Mouse (Mus musculus) heart, postnatal 0 days (tissue): ENCODE results near the gene Mex3b. TPM values are rescaled to one million over a fixed set of nuclear protein-coding genes. Genes with fewer than 3 reads are reported as not detected.

Source experiments
- ATAC-seq: fragments of 200-750 bp; cut with Nextera tagmentation; 2 replicates; pipeline ENCODE4 v1.8.0; 2017; ENCODE audit warnings: low read depth, moderate number of reproducible peaks, moderate library complexity; ENCODE audit not compliant: insufficient read depth
- DNase-seq: peaks from one replicate; pipeline ENCODE4 v3.0.0-alpha.2; 2016; ENCODE audit warnings: low spot score
- H3K27ac ChIP-seq: fragments of 300-500 bp; sonication (generic); 2 replicates; pipeline ENCODE4 v1.5.1; 2014; ENCODE audit warnings: low read depth, mild to moderate bottlenecking
- H3K27me3 ChIP-seq: fragments of 300-500 bp; sonication (generic); 2 replicates; pipeline ENCODE4 v1.6.1; 2014; ENCODE audit warnings: low read length, mixed read lengths; ENCODE audit not compliant: control insufficient read depth, insufficient read depth
- H3K36me3 ChIP-seq: fragments of 300-500 bp; sonication (generic); replicated peaks from 2 replicates; pipeline ENCODE4 v1.6.1; 2014; ENCODE audit warnings: low read length, mixed read lengths; ENCODE audit not compliant: control insufficient read depth, insufficient read depth
- H3K4me1 ChIP-seq: fragments of 300-500 bp; sonication (generic); 2 replicates; pipeline ENCODE4 v1.6.1; 2014; ENCODE audit warnings: antibody characterized with exemption; ENCODE audit not compliant: control insufficient read depth, insufficient read depth
- H3K4me2 ChIP-seq: fragments of 300-500 bp; sonication (generic); 2 replicates; pipeline ENCODE4 v1.6.1; 2014; ENCODE audit warnings: low read depth, mild to moderate bottlenecking, low read length, moderate library complexity
- H3K4me3 ChIP-seq: fragments of 300-500 bp; sonication (generic); 2 replicates; pipeline ENCODE4 v1.5.1; 2014; ENCODE audit warnings: low read depth, low read length
- H3K9ac ChIP-seq: fragments of 300-500 bp; sonication (generic); replicated peaks from 2 replicates; pipeline ENCODE4 v1.6.1; 2014; ENCODE audit warnings: low read depth, low read length, mixed read lengths
- H3K9me3 ChIP-seq: fragments of 300-500 bp; sonication (generic); replicated peaks from 2 replicates; pipeline ENCODE4 v1.6.1; 2016; ENCODE audit warnings: low read length; ENCODE audit not compliant: control insufficient read depth
- CTCF ChIP-seq: IDR thresholded peaks from 2 replicates; pipeline ENCODE4 v1.5.1; 2016; ENCODE audit warnings: antibody characterized with exemption, control low read depth, low read depth
- EP300 ChIP-seq: IDR thresholded peaks from 2 replicates; pipeline ENCODE4 v1.6.1; 2016; ENCODE audit warnings: antibody characterized with exemption, low read depth
- WGBS: fragments of 180-500 bp; shearing (Covaris S2); extraction: QIAGEN DNeasy Blood & Tissue Kit; methylation state at CpG from one replicate; pipeline ENCODE4 v1.1.7; 2014; 5-methylcytosine and 5-hydroxymethylcytosine counted together
- polyA plus RNA-seq: library from polyadenylated mRNA; unstranded; fragments of >200 nt; fragmentation: Nextera tagmentation; extraction: Ambion mirVana; gene quantifications from 2 replicates; pipeline ENCODE4 v1.2.1, GENCODE M21; 2015
- total RNA-seq: library from RNA; depleted of rRNA; stranded (reverse); fragments of >200 nt; gene quantifications from 2 replicates; pipeline ENCODE4 v1.2.3, GENCODE M21; 2014; ENCODE audit warnings: low replicate concordance

The Mex3b gene
- total and polyA plus RNA-seq, 2 experiments from 2014 or later: 3.2 to 14.4 TPM

DNA sequence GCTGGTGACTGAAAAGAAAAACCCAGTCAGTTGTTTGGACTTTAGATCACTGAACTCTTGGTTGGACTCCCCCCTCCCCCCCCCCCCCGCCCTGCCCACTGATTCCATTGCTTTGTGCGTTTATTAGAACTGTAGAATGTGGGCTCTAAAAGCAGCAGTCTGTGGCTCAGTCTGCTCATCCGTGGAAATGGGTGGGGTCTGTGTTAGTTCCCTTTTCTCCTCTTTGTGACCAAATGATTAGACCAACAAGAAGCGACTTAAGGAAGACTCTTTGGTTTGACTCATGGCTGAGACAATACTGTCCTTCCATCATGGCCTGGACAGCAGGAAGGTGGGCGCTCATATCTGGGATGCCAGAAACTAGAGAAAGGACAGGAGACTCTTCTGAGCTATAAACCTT lies 9.4 kb downstream of the Mex3b start:
- WGBS: 68% methylated on average over 5 of the region's 5 CpGs
- H3K27ac ChIP-seq: no peak overlapping the region
- ATAC-seq: no peak
- DNase-seq: no peak
- no peaks in the 10 kb centered on the region for H3K4me1 ChIP-seq
- no peaks in the 10 kb centered on the region for H3K9me3 ChIP-seq
- H3K27me3 ChIP-seq: no peaks in the 10 kb centered on the region
- peaks cover 6% of the 10 kb centered on the region; the same call in 1 of the 2 replicates for H3K36me3 ChIP-seq
- no peak overlapping the region for H3K4me3 ChIP-seq
- TF ChIP-seq EP300: no peak
- TF ChIP-seq CTCF: no peak
- no peak overlapping the region for H3K4me2 ChIP-seq
- no peak overlapping the region for H3K9ac ChIP-seq

DNA sequence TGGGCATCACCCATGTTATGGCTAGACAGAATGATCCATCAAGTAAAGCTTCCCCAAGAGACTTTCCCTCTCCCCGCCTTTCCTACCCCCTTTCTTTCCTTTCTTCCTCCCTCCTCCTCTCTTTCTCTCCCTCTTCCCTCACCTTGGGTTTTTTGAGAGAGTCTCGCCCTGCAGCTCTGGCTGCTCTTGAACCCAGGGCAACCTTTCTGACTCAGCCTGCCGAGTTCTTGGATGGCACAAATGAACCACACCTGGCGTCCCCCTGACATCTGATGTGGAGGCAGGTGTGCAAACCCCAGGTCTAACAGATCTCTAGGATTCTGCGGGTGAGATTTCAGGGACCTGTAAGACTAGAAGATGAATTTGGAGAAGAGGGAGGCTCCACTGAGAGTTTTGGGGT lies 12.9 kb downstream of the Mex3b start:
- H3K4me3 ChIP-seq: no peak overlapping the region
- H3K9me3 ChIP-seq: no peaks in the 10 kb centered on the region
- H3K9ac ChIP-seq: no peak overlapping the region
- H3K27ac ChIP-seq: no peak overlapping the region
- no peak for DNase-seq
- 86% methylated on average over 5 of the region's 5 CpGs for WGBS
- H3K4me2 ChIP-seq: no peak overlapping the region
- H3K27me3 ChIP-seq: no peaks in the 10 kb centered on the region
- ATAC-seq: no peak
- TF ChIP-seq CTCF (no peak), EP300 (no peak)
- no peaks in the 10 kb centered on the region for H3K4me1 ChIP-seq
- no peaks in the 10 kb centered on the region for H3K36me3 ChIP-seq

DNA sequence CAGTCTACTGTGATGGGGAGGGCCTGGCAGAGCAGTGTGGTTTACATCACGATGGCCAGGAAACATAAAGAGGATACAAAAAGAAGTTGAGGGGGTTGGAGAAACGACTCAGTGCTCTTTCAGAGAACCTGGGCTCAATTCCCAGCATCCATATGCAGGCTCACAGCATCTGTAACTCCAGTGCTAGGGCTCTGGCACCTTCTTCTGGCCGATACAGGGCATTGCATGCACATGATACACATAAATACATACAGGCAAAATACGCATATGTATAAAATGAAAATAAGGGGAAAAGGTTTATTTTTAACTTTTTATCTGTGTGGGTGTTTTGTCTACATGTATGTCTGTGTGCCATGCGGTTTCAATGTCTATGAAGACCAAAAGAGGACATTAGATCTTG lies 13.6 kb downstream of the Mex3b start:
- no peak for ATAC-seq
- TF ChIP-seq CTCF (no peak), EP300 (no peak)
- no peak overlapping the region for H3K4me2 ChIP-seq
- H3K9me3 ChIP-seq: no peaks in the 10 kb centered on the region
- no peaks in the 10 kb centered on the region for H3K36me3 ChIP-seq
- 84% methylated on average over 5 of the region's 5 CpGs for WGBS
- no peaks in the 10 kb centered on the region for H3K4me1 ChIP-seq
- no peaks in the 10 kb centered on the region for H3K27me3 ChIP-seq
- H3K27ac ChIP-seq: no peak overlapping the region
- H3K4me3 ChIP-seq: no peak overlapping the region
- no peak for DNase-seq
- H3K9ac ChIP-seq: no peak overlapping the region

DNA sequence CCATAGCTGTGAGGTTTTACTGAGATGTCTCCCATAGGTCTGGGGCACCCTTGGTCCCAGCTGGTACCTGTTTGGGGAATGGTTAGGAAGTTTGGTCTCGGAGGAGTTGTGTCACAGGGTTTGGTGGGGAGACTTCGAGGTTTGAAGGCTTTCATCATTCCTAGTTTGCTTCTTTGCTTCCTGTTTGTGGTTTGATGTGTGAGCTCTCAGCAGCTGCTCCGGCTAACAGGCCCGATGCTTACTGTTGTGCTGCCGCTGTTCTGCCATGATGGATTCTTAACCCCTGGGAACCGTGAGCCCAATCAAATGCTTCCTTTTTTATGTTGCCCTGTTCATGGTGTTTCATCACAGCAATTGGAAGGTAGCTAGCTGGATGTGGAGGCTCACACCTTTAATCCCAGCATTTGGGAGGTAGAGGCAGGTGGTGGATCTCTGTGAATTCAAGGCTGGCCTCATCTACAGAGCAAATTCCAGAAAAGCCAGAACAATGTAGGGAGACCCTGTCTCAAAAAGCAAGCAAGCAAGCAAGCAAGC lies 23.3 kb downstream of the Mex3b start:
- DNase-seq (no peak), ATAC-seq (no peak)
- Histone ChIP-seq H3K36me3 (no peaks in the 10 kb centered on the region), H3K9me3 (no peaks in the 10 kb centered on the region), H3K4me3 (no peak overlapping the region), H3K27ac (no peak overlapping the region), H3K9ac (no peak overlapping the region), H3K4me2 (no peak overlapping the region), H3K4me1 (peaks cover 12% of the 10 kb centered on the region), H3K27me3 (no peaks in the 10 kb centered on the region)
- 66% methylated on average over 6 of the region's 6 CpGs for WGBS
- TF ChIP-seq CTCF: no peak
- TF ChIP-seq EP300: no peak

DNA sequence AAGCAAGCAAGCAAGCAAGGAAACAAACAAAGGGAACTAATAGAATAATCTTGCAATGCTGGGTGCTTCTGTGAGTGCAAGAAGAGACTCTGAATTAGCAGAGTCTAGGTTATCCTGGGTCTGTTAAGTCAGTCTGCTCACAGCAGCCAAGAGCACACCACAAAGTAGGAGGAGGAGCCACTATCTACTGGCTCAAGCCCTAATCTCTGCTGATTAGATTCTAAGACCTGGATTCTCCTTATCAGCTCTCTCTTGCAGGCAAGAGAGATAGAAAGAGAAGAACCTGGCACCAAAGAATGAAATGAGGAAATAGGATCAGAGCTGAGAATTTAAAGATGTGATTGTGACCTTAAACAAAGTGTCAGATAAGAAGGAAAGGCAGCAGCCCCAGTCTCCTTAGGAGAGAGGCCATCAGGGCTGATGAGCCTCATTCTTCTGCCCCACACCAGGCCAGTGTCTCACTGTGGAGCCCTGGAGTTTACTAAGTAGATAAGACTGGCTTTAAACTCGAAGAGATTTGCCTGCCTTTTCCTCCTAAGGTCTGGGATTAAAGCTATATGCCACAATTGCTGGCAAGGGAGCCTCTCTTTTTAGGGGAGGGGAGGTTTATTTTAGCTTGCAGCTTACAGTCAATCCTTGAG lies 23.9 kb downstream of the Mex3b start:
- no peak for ATAC-seq
- no peak for TF ChIP-seq CTCF
- TF ChIP-seq EP300: no peak

DNA sequence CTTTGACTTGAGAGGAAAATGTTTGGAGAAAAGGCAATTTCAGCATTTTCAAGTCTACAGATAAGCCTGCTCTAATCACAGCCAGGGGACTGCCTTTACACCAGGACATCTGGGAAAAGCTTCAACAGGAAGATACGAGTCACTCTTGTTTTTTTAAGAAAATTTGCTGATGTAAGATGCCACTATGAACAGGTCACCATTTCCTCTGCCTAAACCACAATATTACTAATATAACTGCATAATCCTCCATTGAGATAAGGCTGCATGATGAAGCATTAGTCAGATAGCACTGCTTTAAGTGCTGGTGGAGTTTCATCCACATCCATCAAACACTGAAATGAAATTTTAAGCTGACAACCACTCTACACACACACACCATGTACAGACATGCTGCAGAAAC lies 27.2 kb downstream of the Mex3b start:
- H3K9me3 ChIP-seq: no peaks in the 10 kb centered on the region
- no peak for TF ChIP-seq EP300
- no peak for TF ChIP-seq CTCF
- H3K36me3 ChIP-seq: no peaks in the 10 kb centered on the region
- H3K27ac ChIP-seq: no peak overlapping the region
- H3K4me3 ChIP-seq: no peak overlapping the region
- H3K4me1 ChIP-seq: peaks cover 12% of the 10 kb centered on the region
- no peak for DNase-seq
- H3K27me3 ChIP-seq: no peaks in the 10 kb centered on the region
- 40% methylated on average over 1 of the region's 1 CpGs for WGBS
- H3K9ac ChIP-seq: no peak overlapping the region
- no peak overlapping the region for H3K4me2 ChIP-seq
- no peak for ATAC-seq

More for the DNA sequence above, 23.9 kb downstream of the Mex3b start:
- H3K4me1 ChIP-seq: peaks cover 12% of the 10 kb centered on the region
- no peaks in the 10 kb centered on the region for H3K36me3 ChIP-seq
- H3K4me2 ChIP-seq: no peak overlapping the region
- DNase-seq: no peak
- H3K9ac ChIP-seq: no peak overlapping the region
- WGBS: 4% methylated on average over 1 of the region's 1 CpGs
- H3K9me3 ChIP-seq: no peaks in the 10 kb centered on the region
- H3K27me3 ChIP-seq: no peaks in the 10 kb centered on the region
- no peak overlapping the region for H3K4me3 ChIP-seq
- no peak overlapping the region for H3K27ac ChIP-seq
